Mouse (Mus musculus) heart, postnatal 36 days (tissue): ENCODE results near the gene Kcnk13. TPM values are rescaled to one million over a fixed set of nuclear protein-coding genes. Genes with fewer than 3 reads are reported as not detected.

Source experiments
- DNase-seq, 2 experiments: peaks; one replicate each; pipeline ENCODE4 v3.0.0; 2021 to 2022
- intact Hi-C: fragments of 180-260 bp; cut with DNase I; formaldehyde crosslinking; loops from one replicate; pipeline ENCODE4 v1.15.1; 2025
- total RNA-seq, 2 experiments: library from RNA; stranded (reverse); gene quantifications; 2 replicates each; pipeline ENCODE4 v1.2.3; 2021

Kcnk13 gene
- under 1 TPM; 0.36 to 0.38 TPM for total RNA-seq

DNA sequence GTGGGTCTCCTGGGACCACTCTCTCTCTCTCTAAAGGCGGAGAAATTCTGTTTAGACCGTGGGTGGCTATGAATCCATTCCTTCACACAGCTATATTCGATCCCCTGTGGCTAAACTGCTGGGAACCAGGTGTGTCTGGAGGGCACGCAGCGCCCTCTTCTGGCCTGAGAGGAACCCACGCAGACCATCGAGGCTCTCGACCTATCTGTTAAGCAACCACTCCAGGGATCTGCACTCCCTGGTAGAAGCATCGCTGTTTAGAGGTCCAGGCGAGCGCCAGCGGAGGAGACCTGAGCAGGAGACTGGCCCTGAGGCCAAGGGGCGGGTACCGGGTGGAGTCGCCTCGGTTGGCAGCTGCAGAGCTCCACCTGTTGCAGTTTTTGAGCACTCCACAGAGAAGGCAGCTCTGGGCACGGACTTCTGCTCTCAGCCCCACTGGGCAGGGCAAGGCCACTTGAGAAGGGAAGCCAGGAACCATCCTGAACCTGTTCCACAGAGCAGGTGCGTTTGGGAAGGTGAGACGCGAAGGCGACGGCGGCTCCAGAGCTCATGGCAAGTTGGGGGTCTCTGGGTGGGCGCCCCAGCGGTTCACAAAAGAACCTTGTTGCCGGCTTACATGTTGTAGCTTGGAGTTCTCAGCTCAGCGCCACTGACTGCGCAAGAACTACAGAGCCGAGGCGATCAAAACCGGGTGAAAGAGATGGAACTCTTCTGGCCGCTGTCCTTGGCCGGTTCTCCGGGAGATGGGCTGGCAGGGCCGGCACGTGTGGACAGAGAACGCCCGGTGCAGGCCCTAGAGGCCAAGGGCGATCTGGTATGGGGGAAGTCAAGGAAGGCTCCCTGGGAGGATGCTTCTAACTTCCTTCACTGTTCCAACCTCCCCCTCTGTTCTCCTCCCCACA, at the start of gene Kcnk13:
Kcnk13 (plus strand) TSS at position 199 of the 902 bp plus-strand sequence.
- DNase-seq: peak; percentile 56 to 67
- intact Hi-C loops: loop anchor here (2.0 to 5.0 kb wide), 4 partner anchors 64 to 882 kb away; no protein-coding TSS in a partner anchor

DNA sequence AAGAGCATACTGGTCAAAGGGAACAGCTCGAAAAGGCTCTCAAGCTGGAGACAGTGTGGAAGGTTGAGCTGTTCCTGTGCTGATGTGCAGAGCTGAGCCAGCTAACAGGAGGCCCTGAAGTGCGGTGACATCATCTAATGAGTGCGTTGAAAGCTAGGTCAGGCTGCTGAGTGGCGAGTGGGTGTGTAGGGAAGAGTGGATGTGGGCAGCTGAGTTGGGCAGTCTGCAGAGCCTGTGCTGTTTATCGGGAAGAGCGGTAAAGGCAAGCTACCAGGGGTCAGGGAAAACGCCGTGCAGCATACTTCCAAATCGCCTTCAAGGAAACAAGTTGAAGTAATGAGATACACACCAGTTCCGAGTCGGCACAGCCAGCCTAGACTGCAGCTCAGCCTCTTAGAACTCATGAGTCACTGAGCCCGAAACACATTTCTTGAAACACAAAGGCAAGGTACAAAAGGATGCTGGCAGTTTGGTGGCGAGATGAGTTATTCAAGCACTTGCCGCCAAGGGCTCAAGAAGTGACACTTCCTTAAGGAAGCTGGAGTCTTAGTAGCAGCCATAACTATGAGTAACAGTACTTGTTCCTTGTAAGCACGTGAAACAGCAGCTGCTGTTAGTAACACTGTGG, 46.4 kb upstream of the Kcnk13 start:
- no peak for DNase-seq
- intact Hi-C loops: no loop called here

DNA sequence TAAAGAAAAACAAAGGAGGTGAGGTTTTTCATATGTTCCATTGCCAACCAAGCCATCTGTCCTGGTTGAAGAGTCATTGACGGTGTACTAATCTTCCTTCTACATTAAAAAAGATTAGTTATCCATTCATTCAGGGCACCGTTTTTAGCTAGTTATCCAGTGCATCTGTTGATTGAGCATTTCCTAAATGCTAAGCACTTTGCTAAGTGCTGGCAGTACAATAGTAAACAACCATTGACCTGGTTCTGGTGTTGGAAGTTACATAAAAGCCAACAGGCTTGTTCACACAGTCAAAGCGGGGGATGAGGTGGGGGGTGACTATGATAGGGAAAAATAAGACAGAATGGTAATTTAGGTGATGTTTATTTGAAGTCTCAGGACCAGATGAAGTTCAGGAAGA, 44.7 kb upstream of the Kcnk13 start:
- DNase-seq: no peak
- intact Hi-C loops: no loop called here

DNA sequence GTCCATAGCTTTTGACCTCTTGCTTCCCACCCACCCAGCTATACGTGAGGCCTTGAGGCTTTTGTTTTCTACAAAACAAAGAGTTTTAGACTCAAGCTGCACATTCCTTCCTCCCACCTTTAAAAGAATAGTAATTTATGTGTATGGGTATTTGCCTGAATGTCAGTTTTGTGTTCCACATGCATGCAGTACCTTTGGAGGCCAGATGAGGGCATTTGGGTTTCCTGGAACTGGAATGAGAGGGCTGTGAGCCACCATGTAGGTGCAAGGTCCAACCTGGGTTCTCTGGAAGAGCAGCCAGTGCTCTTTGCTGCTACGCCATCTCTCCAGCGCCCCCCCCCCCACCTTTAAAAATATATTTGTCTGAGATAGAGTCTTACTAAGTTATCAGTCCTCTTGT, 43.3 kb upstream of the Kcnk13 start:
- no peak for DNase-seq
- intact Hi-C loops: no loop called here

DNA sequence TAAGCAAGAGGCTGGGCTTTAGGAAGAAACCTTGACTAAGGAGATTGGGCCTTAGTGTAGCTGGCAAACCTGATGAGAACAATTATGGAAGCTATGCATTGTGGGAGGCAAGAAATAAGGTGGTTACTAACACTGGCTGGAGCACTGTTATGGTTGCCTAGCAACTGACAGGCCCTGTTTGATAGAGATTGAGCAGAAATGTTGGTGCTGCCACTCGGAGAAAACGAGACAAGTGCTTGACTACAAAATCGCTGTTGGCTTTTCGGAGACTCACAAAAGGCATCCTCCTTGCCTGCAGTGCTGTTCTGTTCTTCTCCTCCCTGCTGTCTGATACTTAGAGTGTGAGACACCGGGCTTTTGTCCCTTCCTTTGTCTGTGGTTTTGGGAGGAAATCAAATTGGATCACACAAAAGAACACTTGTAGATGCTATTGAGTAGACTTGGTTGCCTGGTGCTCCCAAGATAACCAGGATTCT, 41.1 kb upstream of the Kcnk13 start:
- intact Hi-C loops: no loop called here
- no peak for DNase-seq

DNA sequence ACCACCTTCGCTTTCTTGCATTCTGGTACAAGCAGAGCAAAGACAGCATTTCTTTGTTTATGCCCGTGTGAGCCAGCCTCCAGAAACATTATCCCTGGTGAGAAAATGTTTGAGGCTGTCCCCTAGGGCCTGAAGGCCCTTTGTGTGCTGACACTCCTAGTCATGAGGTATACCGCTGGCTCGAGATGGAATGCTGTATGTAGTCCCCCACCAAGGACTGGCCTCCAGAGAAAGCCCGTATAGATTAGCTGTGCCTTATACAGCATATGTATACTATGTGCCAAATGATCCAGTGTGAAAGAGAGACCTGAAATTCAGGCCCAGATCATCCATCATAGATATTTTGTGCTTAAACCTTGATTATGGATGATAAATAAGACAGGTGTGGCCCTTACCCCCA, 40.6 kb upstream of the Kcnk13 start:
- no peak for DNase-seq
- intact Hi-C loops: no loop called here

DNA sequence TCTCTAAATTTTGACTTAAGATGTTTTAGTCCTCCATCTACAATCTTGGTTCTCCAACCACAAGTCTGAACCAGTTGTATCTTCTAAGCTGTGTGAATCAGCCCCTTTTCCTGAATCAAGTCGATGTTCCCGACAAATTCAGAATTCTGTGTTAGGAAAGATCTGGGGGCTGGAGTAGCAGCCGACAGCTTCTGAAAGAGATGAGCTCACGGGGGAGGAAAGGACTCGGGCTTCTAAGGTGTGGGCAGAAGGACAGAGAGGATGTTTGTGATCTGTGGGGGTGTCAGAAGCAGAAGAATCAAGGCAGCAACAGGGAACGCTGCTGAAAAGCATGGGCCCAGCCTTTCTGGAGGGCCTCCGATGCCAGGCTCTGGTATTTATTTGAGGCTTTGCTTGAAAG, 36.0 kb upstream of the Kcnk13 start:
- intact Hi-C loops: no loop called here
- DNase-seq: no peak

DNA sequence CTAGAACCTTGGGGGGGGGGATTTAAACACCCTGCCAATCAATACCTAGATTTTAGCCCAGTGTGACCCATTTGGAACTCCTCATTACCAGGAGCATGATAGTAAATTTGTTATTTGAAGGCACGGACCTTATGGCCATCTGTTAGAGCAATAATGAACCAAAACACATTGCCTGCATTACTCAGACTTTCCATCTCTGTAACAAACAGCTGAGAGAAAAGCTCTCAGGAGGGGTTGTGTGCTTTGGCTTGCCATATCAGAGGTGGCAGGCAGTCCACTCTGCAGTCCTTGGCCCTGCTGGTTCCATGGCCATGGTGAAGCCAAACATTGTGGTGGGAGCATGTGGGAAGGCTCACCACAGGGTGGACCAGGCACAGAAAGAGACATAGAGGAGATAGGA, 35.1 kb upstream of the Kcnk13 start:
- intact Hi-C loops: no loop called here
- no peak for DNase-seq

DNA sequence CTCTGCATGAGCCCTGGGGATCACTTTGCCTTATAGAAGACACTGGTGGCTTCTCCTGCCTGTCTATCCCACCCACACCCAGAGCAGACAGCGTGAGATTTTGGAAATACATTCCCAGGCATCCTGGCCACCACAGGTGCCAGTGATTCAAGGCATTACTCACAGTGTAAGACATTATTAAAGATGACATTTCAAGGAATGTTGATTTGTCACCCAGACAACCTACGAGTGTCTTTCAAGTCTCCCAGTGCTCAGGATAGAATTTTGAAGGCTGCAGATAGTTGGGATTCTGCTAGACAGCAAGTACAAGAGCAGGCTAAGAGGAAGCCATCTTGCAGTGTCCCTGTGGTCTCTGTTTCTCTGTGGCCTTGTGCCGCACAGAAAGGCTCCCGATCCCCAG, 32.1 kb upstream of the Kcnk13 start:
- no peak for DNase-seq
- intact Hi-C loops: no loop called here

DNA sequence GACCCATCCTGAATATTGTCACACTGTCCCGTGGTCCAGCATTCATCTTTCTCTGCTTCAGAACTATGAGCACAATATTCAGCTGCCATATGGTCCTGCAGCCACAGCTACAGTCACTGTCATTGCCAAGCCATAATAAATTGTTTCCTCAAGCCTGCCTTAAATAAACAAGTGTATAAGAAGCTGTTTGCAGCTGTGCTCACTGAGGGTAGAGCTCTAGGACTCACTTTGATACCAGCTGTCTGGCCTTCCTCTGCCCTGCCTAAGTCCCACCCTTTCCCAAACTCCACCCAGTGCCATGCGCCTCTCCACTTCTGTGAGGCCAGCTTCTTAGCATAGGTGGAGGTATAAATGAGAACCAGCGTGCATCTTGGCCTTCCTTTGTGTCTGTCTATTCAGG, 30.7 kb upstream of the Kcnk13 start:
- DNase-seq: no peak
- intact Hi-C loops: no loop called here

DNA sequence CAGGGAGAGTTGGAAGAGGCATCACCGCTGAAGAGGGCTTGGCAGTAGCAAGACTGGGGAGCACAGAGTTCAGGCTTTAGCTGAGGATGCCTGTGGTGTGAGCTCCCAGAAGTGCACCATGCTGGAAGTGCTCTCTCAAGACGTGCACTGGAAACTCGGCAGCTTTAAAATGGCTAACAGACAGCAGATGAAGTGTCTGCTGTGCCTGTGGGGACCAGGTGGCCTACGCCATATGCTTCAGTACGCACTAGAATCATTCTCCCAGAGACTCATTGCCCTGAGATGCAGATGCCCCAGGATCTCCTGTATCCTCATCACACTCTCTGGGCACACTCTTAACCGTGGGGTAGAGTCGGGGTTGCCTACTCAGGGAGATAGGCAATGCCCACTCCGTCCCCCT, 28.9 kb upstream of the Kcnk13 start:
- intact Hi-C loops: no loop called here
- no peak for DNase-seq

DNA sequence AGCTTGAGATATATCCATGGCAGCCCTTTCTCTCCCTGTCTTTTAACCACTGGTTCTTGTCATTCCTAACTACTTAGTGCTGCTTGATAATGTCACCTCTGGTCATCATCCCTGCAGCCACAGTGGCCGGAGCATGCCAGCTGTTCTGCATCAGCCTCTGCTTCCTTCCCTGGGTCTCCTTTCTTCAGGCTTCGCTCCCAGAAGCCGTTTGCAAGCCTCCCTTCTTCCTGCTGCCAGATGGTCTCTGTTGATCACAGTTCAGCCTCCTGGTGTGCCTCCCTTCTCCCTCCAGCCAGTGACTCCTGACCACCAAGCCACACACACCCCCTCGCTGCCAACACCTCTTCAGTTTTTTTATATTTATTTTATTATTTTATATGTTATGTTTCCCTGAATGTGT, 25.8 kb upstream of the Kcnk13 start:
- intact Hi-C loops: no loop called here
- peak in 1 of 2 experiments; percentile 8 for DNase-seq

DNA sequence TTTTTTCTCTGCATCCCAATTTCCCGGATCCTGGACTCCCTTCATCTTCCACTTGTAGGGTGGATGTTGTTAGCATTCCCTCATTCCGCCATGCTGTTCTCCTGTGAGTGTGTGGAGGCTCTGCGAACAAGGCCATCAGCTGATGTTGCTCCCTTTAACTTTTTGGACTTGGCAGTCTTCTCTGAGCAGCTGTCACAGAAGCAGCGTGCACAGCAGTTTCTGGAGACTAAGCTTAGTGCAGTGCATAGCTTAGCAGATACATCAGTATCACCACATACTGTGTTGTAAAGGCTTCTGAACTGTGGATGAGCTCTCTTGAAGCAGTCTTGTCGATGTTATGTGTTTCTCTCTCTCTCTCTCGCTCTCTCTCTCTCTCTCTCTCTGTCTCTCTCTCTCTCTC, 25.1 kb upstream of the Kcnk13 start:
- DNase-seq: no peak
- intact Hi-C loops: no loop called here

DNA sequence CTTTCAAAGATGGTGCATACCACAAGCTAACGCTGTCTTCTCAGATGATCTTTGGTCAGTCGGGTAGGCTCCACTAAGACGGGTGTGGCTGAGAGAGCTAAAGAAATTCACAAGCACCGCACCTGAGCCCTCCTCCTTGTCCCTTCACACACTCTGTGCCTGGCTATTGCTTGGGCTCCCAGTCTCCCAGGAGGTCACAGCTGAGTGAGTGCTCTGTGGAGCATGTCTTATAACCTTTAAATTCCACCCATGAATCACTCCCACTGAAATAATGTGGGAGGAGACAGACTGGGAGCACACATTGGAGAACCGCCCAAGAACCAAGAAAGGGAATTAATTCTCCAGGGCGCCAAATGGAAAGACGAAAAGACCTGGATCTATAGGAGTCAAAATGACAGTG, 23.6 kb upstream of the Kcnk13 start:
- intact Hi-C loops: no loop called here
- DNase-seq: no peak

DNA sequence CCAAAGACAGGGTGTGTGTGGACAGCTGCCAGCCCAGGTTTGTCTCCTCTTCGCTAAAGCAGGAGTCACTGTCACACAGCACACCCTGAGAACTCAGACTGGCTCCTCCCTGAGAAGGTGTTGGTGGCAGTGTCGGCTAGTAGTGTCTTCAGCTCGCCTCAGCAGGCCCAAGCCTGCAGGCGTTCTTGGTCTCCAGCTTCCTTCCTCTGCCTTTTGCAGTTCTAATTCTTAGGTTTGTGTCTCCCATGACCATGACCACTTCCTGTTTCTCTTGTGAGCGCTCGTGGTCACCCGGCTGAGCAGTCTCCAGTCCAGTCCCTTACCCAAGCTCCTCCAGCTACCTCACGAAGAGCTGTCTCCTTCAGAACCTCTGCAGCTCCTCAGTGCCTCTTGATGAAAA, 21.9 kb upstream of the Kcnk13 start:
- intact Hi-C loops: no loop called here
- DNase-seq: peak in 1 of 2 experiments; percentile 9

DNA sequence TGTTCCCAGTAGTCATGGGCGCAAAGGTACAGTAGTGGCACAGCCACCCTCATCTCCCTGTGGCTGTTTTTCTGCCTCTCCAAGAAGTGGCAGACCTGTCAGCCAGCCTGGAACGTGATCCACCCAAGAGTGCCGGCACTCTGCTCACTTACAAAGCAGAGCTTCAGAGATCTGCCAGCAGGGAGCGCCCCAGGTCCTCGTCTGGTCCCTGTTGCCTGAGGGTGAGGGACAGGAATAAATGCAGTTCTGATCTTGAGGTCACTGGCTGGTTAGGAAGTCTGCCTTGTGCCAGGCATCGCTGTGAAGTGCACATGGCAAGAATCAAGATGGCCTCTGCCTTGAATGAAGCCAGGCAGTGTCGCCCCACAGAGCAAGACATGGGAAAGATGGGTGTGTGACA, 11.4 kb upstream of the Kcnk13 start:
- intact Hi-C loops: loop anchor here (2.0 kb wide), 1 partner anchor 154 kb away; no protein-coding TSS in a partner anchor
- DNase-seq: peak; percentile 39 to 65

DNA sequence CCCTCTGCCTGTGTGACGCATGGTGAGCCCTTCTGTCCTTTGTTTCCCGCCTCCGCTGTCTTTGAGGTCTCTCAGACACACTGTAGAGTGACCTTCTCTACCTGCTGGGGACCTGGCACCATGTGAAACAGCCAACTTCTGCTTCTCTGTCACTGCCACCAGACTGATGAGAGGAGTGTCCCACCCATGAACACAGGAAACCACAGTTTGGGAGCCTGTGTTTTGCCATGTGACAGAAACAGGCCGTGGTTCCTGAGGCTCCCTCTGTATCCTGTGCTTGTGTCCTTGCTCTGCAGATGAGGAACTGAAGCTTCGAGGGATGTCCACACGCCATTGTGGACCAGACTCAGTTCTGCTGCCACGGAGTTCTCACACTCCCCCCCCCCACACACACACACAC, 7.9 kb upstream of the Kcnk13 start:
- intact Hi-C loops: no loop called here
- DNase-seq: no peak

DNA sequence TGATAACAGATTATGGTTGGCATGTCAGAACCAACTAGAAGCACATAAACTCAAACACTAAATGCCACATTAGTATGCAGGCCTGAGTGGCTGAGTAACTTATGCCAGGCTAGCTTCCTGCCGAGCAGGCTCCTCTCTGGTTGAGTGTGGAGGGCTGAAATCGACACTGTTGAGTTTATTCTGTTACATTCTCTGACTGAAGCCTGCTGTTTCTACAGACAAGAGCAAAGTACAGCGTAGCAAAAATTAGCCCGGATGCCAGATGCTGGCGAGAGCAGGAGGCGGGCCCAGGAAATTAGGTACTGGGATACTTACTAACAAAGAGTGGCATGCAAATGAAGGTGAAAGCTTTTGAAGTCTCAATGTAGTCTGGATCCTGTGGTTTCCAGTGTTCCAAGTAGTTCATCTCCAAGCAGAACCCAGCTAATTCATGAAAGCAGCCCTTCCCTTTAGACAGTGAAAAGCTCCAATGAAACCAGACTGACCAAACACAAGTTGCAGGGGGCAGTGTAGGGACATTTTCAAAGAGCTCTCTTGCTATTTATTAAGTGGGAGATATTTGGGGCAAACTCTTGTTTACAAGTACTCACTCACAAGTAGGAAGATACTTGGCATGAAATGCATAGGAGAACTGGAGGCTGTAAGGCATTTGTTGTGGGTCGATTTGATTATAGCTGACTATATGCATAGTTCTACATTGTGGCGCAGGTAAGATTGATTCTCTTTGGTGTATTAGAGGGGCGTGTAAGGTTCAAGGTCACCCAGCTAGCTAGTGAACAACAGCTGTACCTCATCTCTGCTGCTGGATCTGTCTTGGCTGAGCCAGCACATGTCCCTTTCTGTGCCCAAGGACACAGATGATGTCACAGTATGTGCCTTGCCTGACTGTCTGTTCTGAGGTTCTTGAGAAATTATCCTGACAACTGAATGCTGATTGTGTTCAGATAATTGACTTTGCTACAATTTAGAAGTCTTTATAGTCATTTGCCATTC, 5.9 kb upstream of the Kcnk13 start:
- intact Hi-C loops: no loop called here
- DNase-seq: no peak

DNA sequence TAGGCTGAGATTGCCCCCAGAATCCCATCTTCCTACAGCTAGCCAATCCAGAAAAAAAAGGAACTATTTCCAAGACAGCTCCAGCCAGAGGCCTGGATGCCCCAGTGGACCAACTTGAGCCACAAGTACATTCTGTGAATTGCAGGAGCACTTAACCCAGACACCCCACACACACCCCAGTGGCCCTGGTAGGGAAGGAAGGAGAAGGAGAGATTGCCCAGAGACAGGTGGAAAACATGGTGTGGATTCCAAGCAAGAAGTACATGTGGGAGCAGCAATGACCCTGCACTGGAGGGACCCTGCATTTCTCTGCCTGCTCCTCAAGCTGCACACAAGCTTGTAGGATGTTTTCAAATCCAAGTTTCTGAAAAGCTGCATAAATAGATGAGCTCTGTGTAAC, 5.0 kb upstream of the Kcnk13 start:
- intact Hi-C loops: no loop called here
- no peak for DNase-seq

DNA sequence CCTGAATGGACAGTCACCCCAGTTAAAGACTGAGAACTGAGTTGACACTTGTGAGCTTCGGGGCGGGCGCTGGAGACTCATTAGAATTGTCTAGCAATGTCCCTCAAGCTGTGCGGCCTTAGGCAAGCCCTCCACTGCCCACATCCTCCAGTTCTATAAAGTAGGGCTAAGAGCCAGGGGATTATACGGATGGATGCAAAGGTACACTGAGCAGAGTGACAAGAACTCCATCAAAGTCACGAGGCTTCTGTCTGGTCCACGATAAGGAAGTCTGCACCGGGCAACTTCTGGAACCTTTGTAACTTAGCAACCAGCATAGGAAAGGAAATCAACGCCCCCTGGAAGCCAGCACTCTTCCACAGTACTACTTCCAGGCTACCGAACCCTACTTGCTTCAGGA, 4.4 kb upstream of the Kcnk13 start:
- intact Hi-C loops: loop anchor here (5.0 kb wide), 2 partner anchors 863 to 878 kb away; no protein-coding TSS in a partner anchor
- DNase-seq: no peak

DNA sequence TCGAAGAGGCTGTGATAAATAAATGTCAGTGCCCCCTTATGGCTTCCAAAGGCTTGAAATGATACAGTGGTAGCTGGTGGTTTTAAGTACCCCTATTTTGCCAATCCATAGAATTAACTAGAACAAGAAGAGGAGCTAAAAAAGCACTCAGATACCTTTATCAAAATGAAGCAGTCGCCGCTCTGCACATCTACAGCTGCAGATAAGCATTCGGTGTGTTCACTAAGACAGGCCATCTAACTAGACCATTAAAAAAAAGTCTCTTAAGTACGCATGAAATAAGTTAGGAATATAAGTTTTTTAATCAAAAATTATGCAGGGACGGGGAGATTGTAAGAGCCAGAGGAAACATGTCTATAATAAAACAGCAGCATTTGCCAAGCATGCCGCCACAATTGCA, 3.6 kb upstream of the Kcnk13 start:
- intact Hi-C loops: loop anchor here (5.0 kb wide), 2 partner anchors 863 to 878 kb away; no protein-coding TSS in a partner anchor
- DNase-seq: no peak
